Mouse (Mus musculus) monocyte, adult 5-6 weeks (primary cell): ENCODE results near the gene Diaph2. TPM values are rescaled to one million over a fixed set of nuclear protein-coding genes. Genes with fewer than 3 reads are reported as not detected.

Experiments
- ATAC-seq: fragments of 153-309, 156-312 bp; replicated peaks from 2 replicates; pipeline ENCODE4 v1.8.0; 2017; ENCODE audit warnings: mild to moderate bottlenecking; ENCODE audit not compliant: low TSS enrichment, insufficient number of reproducible peaks, severe bottlenecking, poor library complexity, low FRiP score
- total RNA-seq: library from RNA; stranded (forward); fragments of 200-1000, 200-491, 200-594 nt; gene quantifications from 3 replicates; pipeline ENCODE4 v1.2.3, GENCODE M21; 2017

Diaph2 gene
- total RNA-seq, 1 experiment from 2014 or later: 30.8 TPM

DNA sequence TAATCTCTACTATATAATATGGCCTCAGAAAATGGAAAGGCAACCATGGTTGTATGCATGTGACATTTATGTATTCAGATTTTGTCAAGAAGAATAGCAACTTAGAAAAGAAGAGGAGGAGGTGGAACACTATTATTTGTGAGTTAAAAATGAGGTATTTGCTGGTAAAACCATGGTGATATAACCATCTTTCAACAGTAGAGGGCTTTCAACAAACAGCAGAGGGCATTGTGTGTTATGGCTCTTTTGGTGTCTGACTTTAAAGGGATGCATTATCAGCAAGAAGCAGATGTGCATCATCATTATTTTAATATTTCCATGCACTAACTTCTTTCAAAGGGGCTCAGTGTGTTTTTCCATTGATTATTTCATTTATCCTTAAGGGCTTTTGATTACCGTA, 731.3 kb downstream of the Diaph2 start:
- ATAC-seq: no peak

DNA sequence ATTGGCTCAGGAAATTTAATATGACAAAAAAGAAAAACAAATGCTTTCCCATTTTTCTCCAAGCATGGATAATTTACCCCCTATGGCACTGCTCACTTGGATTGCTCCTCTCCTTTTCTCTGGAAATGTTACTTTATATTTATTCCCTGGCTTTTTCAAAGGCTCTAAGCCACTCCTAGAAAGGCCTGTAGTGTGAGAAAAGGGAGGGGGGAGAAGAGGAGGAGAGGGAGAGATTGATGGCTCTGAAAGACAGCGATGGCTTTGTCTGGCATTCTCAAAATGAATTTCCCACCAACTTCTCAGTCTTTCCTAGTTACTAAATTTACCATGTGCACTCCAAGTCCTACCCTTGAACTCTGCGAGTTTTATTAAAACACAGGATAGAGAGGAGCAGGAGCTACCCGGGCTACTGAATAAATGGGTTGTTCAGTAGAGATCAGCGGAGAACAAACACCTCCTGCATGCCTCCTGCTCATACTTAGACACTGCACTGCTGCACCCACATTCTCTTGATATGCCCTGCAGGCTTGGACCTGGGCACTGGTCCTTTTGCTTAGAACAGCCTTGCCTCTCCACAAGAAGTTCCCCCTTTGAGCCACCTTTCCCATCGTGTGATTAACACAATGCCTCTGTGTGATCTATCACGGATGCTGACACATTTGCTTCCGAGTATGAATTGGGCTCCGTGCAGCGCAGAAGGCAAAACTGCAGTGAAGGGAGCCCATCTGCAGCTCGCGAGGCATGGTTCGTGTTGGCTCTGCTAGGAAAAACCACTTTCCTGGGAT, 753.3 kb downstream of the Diaph2 start:
- ATAC-seq: no peak

DNA sequence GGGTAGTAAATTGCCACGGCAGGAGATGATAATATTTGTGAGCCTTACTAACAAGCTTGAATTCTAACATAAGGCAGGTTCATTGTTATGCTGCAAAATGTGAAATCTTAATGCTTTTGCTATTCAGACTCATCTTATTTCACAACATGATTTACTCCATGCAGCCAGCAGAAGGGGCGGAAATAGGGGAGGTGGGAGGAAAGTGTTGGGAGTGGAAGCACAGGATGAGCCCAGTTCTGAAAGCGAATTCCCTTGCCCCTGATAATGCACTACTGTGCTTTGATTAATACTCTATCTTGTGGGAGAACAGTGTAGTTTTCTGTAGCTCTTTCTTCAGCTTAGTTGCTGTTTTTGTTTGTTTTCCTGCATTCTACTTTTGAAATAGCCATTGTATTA, 753.9 kb downstream of the Diaph2 start:
- no peak for ATAC-seq

DNA sequence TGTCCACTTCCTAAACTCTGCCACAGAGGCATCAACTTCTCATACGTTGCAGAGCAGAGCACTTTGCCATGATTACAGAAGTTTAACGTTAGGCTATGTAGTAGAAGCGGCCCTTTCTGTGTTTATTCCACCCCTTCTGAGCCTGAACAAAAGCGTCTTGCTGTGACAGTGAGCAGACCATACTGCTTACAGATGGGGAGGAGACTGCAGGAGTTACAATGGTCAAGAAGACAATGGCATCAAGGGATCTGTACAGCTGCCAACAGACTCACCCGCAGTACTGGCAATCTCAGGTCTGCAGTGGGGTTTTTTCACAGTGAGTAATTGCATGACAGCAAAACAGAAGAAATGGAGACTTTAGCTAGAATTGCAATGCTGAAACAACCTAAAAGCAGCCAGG, 756.1 kb downstream of the Diaph2 start:
- ATAC-seq: no peak
